Mouse (Mus musculus): ENCODE measurements around the gene Fam120b.

GRCm38 (mm10) chr17:15461921-15462495 lies 66.0 kb downstream of the Fam120b start:
- TF ChIP-seq CTCF (IDR thresholded peaks at IDR 0.05; ENCODE audit: low read depth) (no peak), EP300 (IDR thresholded peaks at IDR 0.05; ENCODE audit: low read depth) (no peak)
